In the genomic region with DNA sequence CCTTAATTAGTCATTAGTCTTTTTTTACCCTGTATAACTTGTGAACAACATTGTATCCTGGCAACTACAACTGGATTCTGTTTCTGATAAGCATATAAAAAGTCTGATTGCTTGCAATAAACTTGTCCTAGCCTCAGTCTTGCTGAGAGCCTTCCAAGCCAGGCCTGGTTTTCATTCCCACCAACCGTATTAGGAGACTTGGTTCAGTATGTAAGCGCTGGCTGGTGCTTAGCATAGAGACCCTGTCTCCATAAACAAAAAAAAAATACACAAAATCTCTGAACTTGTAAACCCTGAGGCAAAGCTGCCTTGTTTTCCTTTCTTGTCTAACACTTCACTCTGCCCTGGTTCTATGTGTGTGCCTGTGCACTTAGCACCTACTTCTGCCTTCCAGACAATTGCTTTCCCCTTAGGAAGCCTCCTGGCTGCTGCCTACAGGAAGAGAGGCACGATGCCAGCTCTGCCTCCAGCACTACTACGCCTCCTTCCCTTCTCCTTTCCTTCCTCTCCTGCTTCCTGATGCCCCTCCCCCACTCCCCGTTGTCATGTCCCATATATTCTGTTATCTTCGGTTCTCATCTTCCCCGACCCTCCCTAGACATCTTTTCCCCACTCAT, we compare ENCODE assay signal across 9 mouse cellular contexts. TPM values are rescaled to one million over a fixed set of nuclear protein-coding genes. Genes with fewer than 3 reads are reported as not detected.
DNase-seq lines count a peak whose midpoint lies in the region; ATAC-seq and TF ChIP-seq lines count a peak whose summit lies in the region.
"Had no signal": no experiment of that assay in that cellular context is flagged by ENCODE, and none has a peak within 500 bp of the region (broad histone marks: within the 10 kb centered on the region; RNA-seq: fewer than 3 reads in every experiment).

No protein-coding gene starts in this region.

- H3K27ac ChIP-seq in kidney, adult 2 months (ENCODE audit: insufficient read depth, low read depth, low read length) = no peak overlapping the region
- H3K27ac ChIP-seq in kidney, embryonic 16.5 days (ENCODE audit: low read length) = peak overlapping the region; percentile 84
- H3K27ac ChIP-seq in liver, embryonic 11.5 days (ENCODE audit: low read depth, low read length) = no peak overlapping the region
- H3K27ac ChIP-seq: neural tube, embryonic 12.5 days had no signal

- no peaks in the 10 kb centered on the region for H3K27me3 ChIP-seq in kidney, adult 2 months (replicated peaks; ENCODE audit: control insufficient read depth, insufficient read depth, low read length)
- H3K27me3 ChIP-seq in kidney, embryonic 16.5 days (ENCODE audit: insufficient read depth, low read length) = no peaks in the 10 kb centered on the region
- H3K27me3 ChIP-seq in liver, embryonic 11.5 days (replicated peaks; ENCODE audit: control insufficient read depth, insufficient read depth, low read length) = no peaks in the 10 kb centered on the region
- H3K27me3 ChIP-seq: neural tube, embryonic 12.5 days had no signal

- no peak for TF ChIP-seq POLR2A in kidney, adult 2 months (IDR thresholded peaks at IDR 0.05; ENCODE audit: low read depth, low read length)

- WGBS in kidney, adult 2 months = 43% methylated on average over 7 of the region's 7 CpGs
- WGBS in kidney, embryonic 16.5 days = 27% methylated on average over 7 of the region's 7 CpGs
- WGBS in liver, embryonic 11.5 days = 32% methylated on average over 7 of the region's 7 CpGs

- no peak for TF ChIP-seq CTCF in kidney, adult 2 months (conservative IDR thresholded peaks at IDR 0.05; ENCODE audit: insufficient read depth, insufficient read length, low read depth, low read length)

- H3K9ac ChIP-seq in kidney, embryonic 16.5 days (replicated peaks; ENCODE audit: low read length) = no peak overlapping the region
- H3K9ac ChIP-seq in liver, embryonic 11.5 days (ENCODE audit: low read depth, low read length) = no peak overlapping the region
- H3K9ac ChIP-seq: neural tube, embryonic 12.5 days had no signal

- H3K4me3 ChIP-seq in kidney, adult 2 months (ENCODE audit: insufficient read depth, low read depth, low read length) = no peak overlapping the region
- H3K4me3 ChIP-seq in kidney, embryonic 16.5 days (ENCODE audit: low read length) = no peak overlapping the region
- H3K4me3 ChIP-seq in liver, embryonic 11.5 days (ENCODE audit: low read depth, low read length) = no peak overlapping the region
- H3K4me3 ChIP-seq: neural tube, embryonic 12.5 days had no signal

- ATAC-seq in kidney, embryonic 16.5 days (ENCODE audit: low FRiP score, low TSS enrichment) = peak; percentile 36
- ATAC-seq in liver, embryonic 11.5 days (replicated peaks; ENCODE audit: low FRiP score) = no peak

- H3K4me1 ChIP-seq in kidney, adult 2 months (ENCODE audit: control insufficient read depth, insufficient read depth, low read length) = no peaks in the 10 kb centered on the region
- H3K4me1 ChIP-seq in kidney, embryonic 16.5 days (ENCODE audit: insufficient read depth, low read length) = peaks cover 29% of the 10 kb centered on the region
- H3K4me1 ChIP-seq in liver, embryonic 11.5 days (replicated peaks; ENCODE audit: control insufficient read depth, insufficient read depth, low read length) = no peaks in the 10 kb centered on the region
- H3K4me1 ChIP-seq: neural tube, embryonic 12.5 days had no signal

- no peak overlapping the region for H3K4me2 ChIP-seq in kidney, embryonic 16.5 days (replicated peaks; ENCODE audit: low read depth, low read length)
- H3K4me2 ChIP-seq in liver, embryonic 11.5 days = no peak overlapping the region
- H3K4me2 ChIP-seq: neural tube, embryonic 12.5 days had no signal

- H3K9me3 ChIP-seq in kidney, embryonic 16.5 days (ENCODE audit: low read length) = no peaks in the 10 kb centered on the region
- no peaks in the 10 kb centered on the region for H3K9me3 ChIP-seq in liver, embryonic 11.5 days (ENCODE audit: control insufficient read depth, low read length)
- H3K9me3 ChIP-seq: neural tube, embryonic 12.5 days had no signal

- peak; percentile 46 for DNase-seq in adrenal gland, postnatal 14 days
- no peak for DNase-seq in adrenal gland, adult 8-10 months
- DNase-seq in kidney, adult 2 months = peak; percentile 42
- DNase-seq in kidney, adult 18-20 months = no peak
- DNase-seq in lung, postnatal 4 days = peak; percentile 54 to 75
- DNase-seq in cerebellum, adult 18-20 months = no peak
- DNase-seq in liver, embryonic 11.5 days (ENCODE audit: low spot score) = no peak

- H3K36me3 ChIP-seq in kidney, adult 2 months (ENCODE audit: control insufficient read depth, insufficient read depth, low read length) = peaks cover 1% of the 10 kb centered on the region; the same call in 1 of the 2 replicates
- no peaks in the 10 kb centered on the region for H3K36me3 ChIP-seq in kidney, embryonic 16.5 days (ENCODE audit: insufficient read depth, low read length)
- no peaks in the 10 kb centered on the region for H3K36me3 ChIP-seq in liver, embryonic 11.5 days (ENCODE audit: control insufficient read depth, insufficient read depth, low read length)
- H3K36me3 ChIP-seq: neural tube, embryonic 12.5 days had no signal

RNA-seq across cellular contexts. Expression of a gene that starts 14.8 kb away (rescaled TPM):
- total RNA-seq in adrenal gland, postnatal 14 days (2021) = 4.4 and 5.3 TPM in 2 replicates
- 1 to 10 TPM in 2 of 4 experiments, under 1 TPM in 2; 0.70 to 1.1 (median 0.96) TPM for total RNA-seq in adrenal gland, adult 8-10 months (2022)
- 13.5 and 14.3 TPM in 2 replicates for polyA plus RNA-seq in kidney, adult 2 months (2012; rRNA removed)
- polyA plus RNA-seq in kidney, embryonic 16.5 days (2015; fragmentation: Nextera tagmentation; extraction: Ambion mirVana) = 15.6 and 16.5 TPM in 2 replicates
- polyA plus RNA-seq in liver, embryonic 11.5 days (2014; fragmentation: Nextera tagmentation; extraction: Ambion mirVana) = 0.08 and 0.25 TPM in 2 replicates

Comparison
In these comparisons a context has a peak if more than half of its experiments do, and no peak if none do; other contexts are left out.
1. DNase-seq: peak in adrenal gland, postnatal 14 days (single experiment), kidney, adult 2 months (single experiment) and lung, postnatal 4 days (2 of 2); none in adrenal gland, adult 8-10 months (single experiment), kidney, adult 18-20 months (single experiment), cerebellum, adult 18-20 months (0 of 2) and liver, embryonic 11.5 days (single experiment).
2. RNA of a gene that starts 14.8 kb away (polyA plus RNA-seq): 15.6 to 16.5 TPM in kidney, embryonic 16.5 days and 13.5 to 14.3 TPM in kidney, adult 2 months; 0.08 to 0.25 TPM in liver, embryonic 11.5 days; every median in the first group is over 10 times any median in the second.